Mouse (Mus musculus) MEL (cell line): Measurements from ENCODE around the gene Olfr1480. TPM values are rescaled to one million over a fixed set of nuclear protein-coding genes. Genes with fewer than 3 reads are reported as not detected.

Experiments used
- DNase-seq: peaks from one replicate; pipeline ENCODE4 v3.0.0; 2011; ENCODE audit warnings: low read depth, low spot score
- H3K27ac ChIP-seq: 2 replicates; pipeline ENCODE4 v1.5.1; 2012; ENCODE audit warnings: low read depth, mild to moderate bottlenecking, control low read depth, low read length, moderate library complexity; ENCODE audit not compliant: control insufficient read depth
- H3K27me3 ChIP-seq, 2 experiments: fragments of 150-350 bp in 1 of 2; sonication (generic) in 1 of 2; 2 replicates each; pipeline ENCODE4 v1.6.1; 2012; ENCODE audit warnings: low read length in 2 of 2, mild to moderate bottlenecking in 2 of 2, improper control_type of control experiment in 1 of 2, moderate library complexity in 1 of 2; ENCODE audit not compliant: insufficient read depth in 2 of 2, control insufficient read depth in 1 of 2
- H3K36me3 ChIP-seq, 2 experiments: 2 replicates each; pipeline ENCODE4 v1.6.1; 2012 to 2014; ENCODE audit warnings: low read length in 2 of 2, improper control_type of control experiment in 1 of 2, inconsistent platforms in 1 of 2, mild to moderate bottlenecking in 1 of 2; ENCODE audit not compliant: insufficient read depth in 2 of 2, control insufficient read depth in 1 of 2
- H3K4me1 ChIP-seq, 2 experiments: fragments of 150-350 bp in 1 of 2; sonication (generic) in 1 of 2; 2 replicates each; pipeline ENCODE4 v1.6.1; 2012; ENCODE audit warnings: low read length in 2 of 2, improper control_type of control experiment in 1 of 2, mild to moderate bottlenecking in 1 of 2; ENCODE audit not compliant: insufficient read depth in 2 of 2, control insufficient read depth in 1 of 2
- H3K4me3 ChIP-seq, 2 experiments: fragments of 150-350 bp in 1 of 2; sonication (generic) in 1 of 2; 2 replicates each; pipeline ENCODE4 v1.5.1; 2012; ENCODE audit warnings: low read depth in 2 of 2, low read length in 2 of 2, mild to moderate bottlenecking in 2 of 2, moderate library complexity in 2 of 2, control low read depth in 1 of 2, improper control_type of control experiment in 1 of 2; ENCODE audit not compliant: control insufficient read depth in 1 of 2, insufficient read depth in 1 of 2
- H3K79me2 ChIP-seq: 2 replicates; pipeline ENCODE4 v1.6.1; 2012; ENCODE audit warnings: mild to moderate bottlenecking, low read length, moderate library complexity; ENCODE audit not compliant: control insufficient read depth, poor library complexity, insufficient read depth
- H3K9ac ChIP-seq: 2 replicates; pipeline ENCODE4 v1.6.1; 2012; ENCODE audit warnings: low read depth, mild to moderate bottlenecking, control low read depth, low read length, moderate library complexity; ENCODE audit not compliant: control insufficient read depth, poor library complexity, severe bottlenecking
- H3K9me3 ChIP-seq: fragments of 150-350 bp; sonication (generic); replicated peaks from 2 replicates; pipeline ENCODE4 v1.6.1; 2012; ENCODE audit warnings: mild to moderate bottlenecking, low read length, improper control_type of control experiment, moderate library complexity; ENCODE audit not compliant: insufficient read depth
- CHD2 ChIP-seq: IDR thresholded peaks from 2 replicates; pipeline ENCODE4 v1.6.1; 2011; ENCODE audit warnings: low read length, improper control_type of control experiment
- ETS1 ChIP-seq: IDR thresholded peaks from 2 replicates; pipeline ENCODE4 v1.6.1; 2012; ENCODE audit warnings: low read depth, mild to moderate bottlenecking, inconsistent platforms, low read length, improper control_type of control experiment, moderate library complexity
- GATA1 ChIP-seq: IDR thresholded peaks from 2 replicates; pipeline ENCODE4 v1.6.1; 2011; ENCODE audit warnings: low read depth, low read length, improper control_type of control experiment
- HCFC1 ChIP-seq: IDR thresholded peaks from 2 replicates; pipeline ENCODE4 v1.6.1; 2012; ENCODE audit warnings: low read depth, mild to moderate bottlenecking, inconsistent platforms, low read length, improper control_type of control experiment, moderate library complexity
- MAFK ChIP-seq: IDR thresholded peaks from 2 replicates; pipeline ENCODE4 v1.6.1; 2011; ENCODE audit warnings: low read depth, mild to moderate bottlenecking, low read length, improper control_type of control experiment, borderline replicate concordance
- MAX ChIP-seq: IDR thresholded peaks from 2 replicates; pipeline ENCODE4 v1.6.1; 2011; ENCODE audit warnings: low read length, improper control_type of control experiment
- MAZ ChIP-seq: IDR thresholded peaks from 2 replicates; pipeline ENCODE4 v1.6.1; 2012; ENCODE audit warnings: low read depth, mild to moderate bottlenecking, inconsistent platforms, low read length, improper control_type of control experiment
- MEF2A ChIP-seq: IDR thresholded peaks from 2 replicates; pipeline ENCODE4 v1.6.1; 2014; ENCODE audit warnings: low read depth, mild to moderate bottlenecking, inconsistent platforms, low read length, improper control_type of control experiment; ENCODE audit not compliant: poor library complexity, insufficient replicate concordance, severe bottlenecking; ENCODE audit errors: extremely low read depth
- MYB ChIP-seq: IDR thresholded peaks from 2 replicates; pipeline ENCODE4 v1.6.1; 2011; ENCODE audit warnings: mild to moderate bottlenecking, low read depth, low read length, improper control_type of control experiment
- NELFE ChIP-seq: IDR thresholded peaks from 2 replicates; pipeline ENCODE4 v1.6.1; 2011; ENCODE audit warnings: low read depth, low read length, improper control_type of control experiment
- NRF1 ChIP-seq: IDR thresholded peaks from 2 replicates; pipeline ENCODE4 v1.6.1; 2014; ENCODE audit warnings: low read depth, mild to moderate bottlenecking, inconsistent platforms, low read length, improper control_type of control experiment, moderate library complexity; ENCODE audit not compliant: poor library complexity, insufficient read depth, severe bottlenecking
- POLR2A ChIP-seq, 2 experiments: IDR thresholded peaks; 2 replicates each; pipeline ENCODE4 v1.6.1; 2011 to 2012; ENCODE audit warnings: low read length in 2 of 2, mild to moderate bottlenecking in 2 of 2, control low read depth in 1 of 2, improper control_type of control experiment in 1 of 2, low read depth in 1 of 2, moderate library complexity in 1 of 2; ENCODE audit not compliant: control insufficient read depth in 1 of 2, insufficient read depth in 1 of 2, poor library complexity in 1 of 2
- POLR2AphosphoS2 ChIP-seq: IDR thresholded peaks from 2 replicates; pipeline ENCODE4 v1.6.1; 2011; ENCODE audit warnings: low read length, improper control_type of control experiment
- POLR2AphosphoS5 ChIP-seq: IDR thresholded peaks from 2 replicates; pipeline ENCODE4 v1.6.1; 2012; ENCODE audit warnings: low read depth, borderline replicate concordance, mild to moderate bottlenecking, inconsistent platforms, low read length, moderate library complexity, mixed read lengths
- RAD21 ChIP-seq: IDR thresholded peaks from 2 replicates; pipeline ENCODE4 v1.6.1; 2011; ENCODE audit warnings: mild to moderate bottlenecking, low read depth, low read length, improper control_type of control experiment
- RCOR1 ChIP-seq: IDR thresholded peaks from 2 replicates; pipeline ENCODE4 v1.6.1; 2012; ENCODE audit warnings: low read depth, mild to moderate bottlenecking, inconsistent platforms, low read length, improper control_type of control experiment
- SIN3A ChIP-seq: IDR thresholded peaks from 2 replicates; pipeline ENCODE4 v1.6.1; 2012; ENCODE audit warnings: low read length, improper control_type of control experiment, inconsistent platforms
- SMC3 ChIP-seq: IDR thresholded peaks from 2 replicates; pipeline ENCODE4 v1.6.1; 2011; ENCODE audit warnings: low read depth, low read length, improper control_type of control experiment
- TAL1 ChIP-seq: IDR thresholded peaks from 2 replicates; pipeline ENCODE4 v1.6.1; 2012; ENCODE audit warnings: mild to moderate bottlenecking, inconsistent platforms, low read length, moderate library complexity, mixed read lengths
- TBP ChIP-seq: IDR thresholded peaks from 2 replicates; pipeline ENCODE4 v1.8.0; 2011; ENCODE audit warnings: low read depth, low read length, improper control_type of control experiment
- TCF12 ChIP-seq: IDR thresholded peaks from 2 replicates; pipeline ENCODE4 v1.6.1; 2014; ENCODE audit warnings: low read depth, mild to moderate bottlenecking, inconsistent platforms, low read length, improper control_type of control experiment, moderate library complexity
- UBTF ChIP-seq: IDR thresholded peaks from 2 replicates; pipeline ENCODE4 v1.6.1; 2012; ENCODE audit warnings: low read depth, mild to moderate bottlenecking, inconsistent platforms, low read length, improper control_type of control experiment, moderate library complexity, borderline replicate concordance; ENCODE audit not compliant: insufficient read depth
- USF1 ChIP-seq: IDR thresholded peaks from 2 replicates; pipeline ENCODE4 v1.6.1; 2014; ENCODE audit warnings: low read depth, mild to moderate bottlenecking, inconsistent platforms, low read length, improper control_type of control experiment, moderate library complexity
- USF2 ChIP-seq, 2 experiments: IDR thresholded peaks; 2 replicates each; pipeline ENCODE4 v1.6.1; 2011 to 2012; ENCODE audit warnings: improper control_type of control experiment in 2 of 2, low read length in 2 of 2, borderline replicate concordance in 1 of 2, inconsistent platforms in 1 of 2, low read depth in 1 of 2, mild to moderate bottlenecking in 1 of 2; ENCODE audit not compliant: insufficient read depth in 1 of 2
- ZC3H11A ChIP-seq: IDR thresholded peaks from 2 replicates; pipeline ENCODE4 v1.6.1; 2012; ENCODE audit warnings: low read depth, mild to moderate bottlenecking, inconsistent platforms, low read length, improper control_type of control experiment
- ZKSCAN1 ChIP-seq: IDR thresholded peaks from 2 replicates; pipeline ENCODE4 v1.6.1; 2012; ENCODE audit warnings: low read depth, mild to moderate bottlenecking, inconsistent platforms, low read length, improper control_type of control experiment, moderate library complexity
- ZNF384 ChIP-seq: IDR thresholded peaks from 2 replicates; pipeline ENCODE4 v1.6.1; 2012; ENCODE audit warnings: low read depth, mild to moderate bottlenecking, inconsistent platforms, low read length, improper control_type of control experiment
- polyA plus RNA-seq, 2 experiments: library from polyadenylated mRNA; stranded (reverse) in 1 of 2; unstranded in 1 of 2; fragments of >175 nt in 1 of 2; fragments of >200 nt in 1 of 2; gene quantifications; 2 replicates each; pipeline versions ENCODE4 v1.2.1 to v1.2.4; 2012; ENCODE audit warnings: low replicate concordance in 2 of 2, low read depth in 1 of 2; ENCODE audit not compliant: insufficient read length in 2 of 2, insufficient read depth in 1 of 2, missing spikeins in 1 of 2
- total RNA-seq: library from RNA; depleted of rRNA; stranded (reverse); fragments of 300-350 nt; gene quantifications from 2 replicates; pipeline ENCODE4 v1.2.3, GENCODE M21; 2012; rRNA removed

The Olfr1480 gene
- total RNA-seq = not detected in 2 replicates
- polyA plus RNA-seq = not detected

GRCm38 (mm10) chr19:13527613-13528012, at the start of gene Olfr1480:
Gene Olfr1480 (plus strand): TSS chr19:13527913.
- Histone ChIP-seq H3K79me2 (no peaks in the 10 kb centered on the region), H3K9me3 (no peaks in the 10 kb centered on the region), H3K36me3 (no peaks in the 10 kb centered on the region), H3K4me3 (no peak within 1 kb of the TSS)
- no peak for DNase-seq
- no peak for TF ChIP-seq RAD21
- TF ChIP-seq CHD2 = no peak
- no peak for TF ChIP-seq RCOR1
- no peak for TF ChIP-seq NRF1
- TF ChIP-seq ZC3H11A = no peak
- TF ChIP-seq POLR2AphosphoS2 = no peak
- TF ChIP-seq USF1 = no peak
- no peak for TF ChIP-seq UBTF
- no peak for TF ChIP-seq MYB
- no peak for TF ChIP-seq MAX
- TF ChIP-seq MAFK = no peak
- TF ChIP-seq USF2 (IDR thresholded peaks at IDR 0.05; ENCODE audit: borderline replicate concordance in 1 of 2, insufficient read depth in 1 of 2, low read depth in 1 of 2, low read length in 2 of 2) = no peak
- TF ChIP-seq ZKSCAN1 = no peak
- no peak for TF ChIP-seq SIN3A
- TF ChIP-seq TBP = no peak
- TF ChIP-seq MEF2A = no peak
- TF ChIP-seq SMC3 = no peak
- TF ChIP-seq NELFE = no peak
- TF ChIP-seq POLR2AphosphoS5 = no peak
- no peak for TF ChIP-seq GATA1
- TF ChIP-seq, all 39 proteins: peak for 0
- H3K9ac ChIP-seq = no peak within 1 kb of the TSS
- H3K27ac ChIP-seq = no peak within 1 kb of the TSS
- H3K27me3 ChIP-seq = no peaks in the 10 kb centered on the region
- H3K4me1 ChIP-seq = no peaks in the 10 kb centered on the region

GRCm38 (mm10) chr19:13480096-13480495, 47.6 kb upstream of the Olfr1480 start, which contains the start of gene Olfr1475:
Gene Olfr1475 (minus strand): TSS chr19:13480196.
- DNase-seq = no peak
- Histone ChIP-seq H3K79me2 (no peaks in the 10 kb centered on the region), H3K27ac (no peak within 1 kb of the TSS), H3K27me3 (no peaks in the 10 kb centered on the region), H3K36me3 (no peaks in the 10 kb centered on the region), H3K4me1 (no peaks in the 10 kb centered on the region), H3K4me3 (no peak within 1 kb of the TSS), H3K9ac (no peak within 1 kb of the TSS), H3K9me3 (no peaks in the 10 kb centered on the region)
- TF ChIP-seq HCFC1 = no peak
- no peak for TF ChIP-seq POLR2A (IDR thresholded peaks at IDR 0.05; ENCODE audit: control insufficient read depth in 1 of 2, insufficient read depth in 1 of 2, low read depth in 1 of 2, low read length in 2 of 2, poor library complexity in 1 of 2)
- no peak for TF ChIP-seq POLR2AphosphoS2
- no peak for TF ChIP-seq TBP
- TF ChIP-seq ZNF384 = no peak
- no peak for TF ChIP-seq ETS1
- TF ChIP-seq TAL1 = no peak
- no peak for TF ChIP-seq TCF12
- TF ChIP-seq MAZ = no peak
